Mouse (Mus musculus): Measurements from ENCODE around the gene Il11ra1. TPM values are rescaled to one million over a fixed set of nuclear protein-coding genes. Genes with fewer than 3 reads are reported as not detected.
"Not testable (repeated sequence)": the region's sequence is repeated elsewhere in the genome, so short reads cannot be mapped to it uniquely, and the experiment has no call there.

The Il11ra1 gene
- 10 to 100 TPM; 79.1 to 85.0 TPM for total RNA-seq (2021)
- long read RNA-seq, experiment 1, transcript Il11ra1-201 (13 exons, 2,009 nt), result major isoform, 156 of 198 reads
- long read RNA-seq, experiment 1, partial matches to known transcripts, result 16 of 198 reads
- long read RNA-seq, experiment 1, other reads (novel, unspliced or antisense), result 22 of 198 reads
- long read RNA-seq, experiment 2, transcript Il11ra1-201 (13 exons, 2,009 nt), result major isoform, 46 of 57 reads
- long read RNA-seq, experiment 2, partial matches to known transcripts, result 6 of 57 reads
- long read RNA-seq, experiment 2, other reads (novel, unspliced or antisense), result 4 of 57 reads

GRCm38 (mm10) chr4:41699783-41700182, at the start of gene Il11ra1:
TSS of gene Il11ra1 (plus strand) at chr4:41699989.
- DNase-seq, result not testable (repeated sequence)

- DNase-seq, result peak; percentile 75 to 87
Observed at GRCm38 (mm10) chr4:41653296-41653695, 46.5 kb upstream of the Il11ra1 start.

DNA sequence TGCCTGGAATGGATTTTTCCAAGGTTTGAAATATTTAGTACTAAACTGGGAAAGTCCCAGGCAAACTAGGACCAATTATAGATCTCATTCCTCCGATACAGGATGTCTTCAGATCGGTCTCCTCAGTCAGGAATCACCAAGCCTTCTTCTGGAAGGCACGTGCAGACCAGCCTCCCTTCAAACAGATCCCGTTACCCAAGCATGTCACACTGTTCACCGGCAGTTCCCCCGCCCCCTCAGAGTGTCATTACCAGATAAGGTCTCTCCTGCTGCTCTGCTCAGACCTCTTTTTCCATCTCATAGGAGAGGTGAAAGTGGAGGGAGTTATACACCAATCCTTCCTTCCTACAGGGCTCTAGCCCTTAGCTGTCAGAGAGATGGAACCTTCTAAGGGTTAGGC, 46.1 kb upstream of the Il11ra1 start:
- DNase-seq, result no peak

GRCm38 (mm10) chr4:41654217-41654616, 45.6 kb upstream of the Il11ra1 start:
- peak; percentile 73 to 84 for DNase-seq

DNA sequence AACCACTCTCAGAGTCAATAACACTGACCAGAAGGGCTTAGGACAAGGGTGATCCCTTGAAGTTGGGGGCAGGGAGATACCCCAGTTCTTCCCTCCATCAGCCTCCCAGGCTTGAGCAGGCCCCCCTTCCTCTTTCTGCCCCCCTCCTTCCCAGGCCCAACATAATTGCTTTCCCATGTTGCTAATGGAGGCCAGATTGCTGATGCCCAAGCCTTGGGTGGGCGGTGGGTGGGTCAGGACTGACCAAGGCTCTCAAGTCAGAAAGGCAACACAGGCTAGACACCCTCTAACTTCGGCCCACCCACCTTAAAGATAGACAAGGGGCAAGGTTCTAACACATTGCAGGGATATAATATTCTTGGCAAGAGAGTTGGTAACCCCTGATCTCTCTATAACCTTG, 44.3 kb upstream of the Il11ra1 start:
- no peak for DNase-seq

DNA sequence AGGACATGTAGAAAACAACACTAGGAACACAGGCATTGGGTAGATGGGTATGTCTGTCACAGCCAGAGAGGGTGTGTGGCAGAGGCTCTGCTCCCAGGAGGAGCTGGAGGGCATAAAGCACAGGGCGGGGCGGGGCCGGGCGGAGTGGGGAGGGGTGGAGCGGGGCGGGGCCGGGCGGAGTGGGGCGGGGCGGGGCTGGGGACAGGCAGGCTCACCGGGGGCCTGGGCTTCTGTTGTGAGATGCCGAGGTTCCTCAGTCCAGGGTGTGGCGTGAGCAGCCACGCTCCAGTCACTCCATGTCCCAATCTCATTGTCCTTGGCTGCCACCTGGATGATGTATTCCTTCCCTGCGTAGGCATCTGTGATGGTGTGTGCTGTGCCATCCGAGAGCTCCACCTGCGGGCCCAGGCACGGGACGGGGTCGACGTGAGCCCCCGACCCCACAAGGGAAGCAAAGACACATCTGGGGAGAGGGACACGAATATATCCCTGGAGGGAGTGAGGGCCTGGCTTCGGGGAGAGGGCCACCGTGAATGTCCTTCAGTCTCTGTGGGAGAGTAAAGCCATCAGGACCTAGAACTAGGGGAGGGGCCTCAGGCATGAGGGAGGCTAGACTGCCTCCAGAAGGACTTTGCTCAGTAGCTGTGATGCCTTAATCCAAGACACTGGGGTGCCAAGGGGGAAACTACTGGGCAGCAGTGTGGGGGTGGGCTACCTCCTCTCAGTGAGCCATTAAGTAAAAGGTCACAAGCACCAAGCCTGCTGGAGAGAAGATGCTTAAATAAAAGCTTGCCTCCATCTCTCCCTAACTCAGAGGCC, 41.0 kb upstream of the Il11ra1 start:
- DNase-seq, result peak; percentile 53 to 70

- DNase-seq, result no peak
Observed at GRCm38 (mm10) chr4:41659556-41659955, 40.2 kb upstream of the Il11ra1 start.

DNA sequence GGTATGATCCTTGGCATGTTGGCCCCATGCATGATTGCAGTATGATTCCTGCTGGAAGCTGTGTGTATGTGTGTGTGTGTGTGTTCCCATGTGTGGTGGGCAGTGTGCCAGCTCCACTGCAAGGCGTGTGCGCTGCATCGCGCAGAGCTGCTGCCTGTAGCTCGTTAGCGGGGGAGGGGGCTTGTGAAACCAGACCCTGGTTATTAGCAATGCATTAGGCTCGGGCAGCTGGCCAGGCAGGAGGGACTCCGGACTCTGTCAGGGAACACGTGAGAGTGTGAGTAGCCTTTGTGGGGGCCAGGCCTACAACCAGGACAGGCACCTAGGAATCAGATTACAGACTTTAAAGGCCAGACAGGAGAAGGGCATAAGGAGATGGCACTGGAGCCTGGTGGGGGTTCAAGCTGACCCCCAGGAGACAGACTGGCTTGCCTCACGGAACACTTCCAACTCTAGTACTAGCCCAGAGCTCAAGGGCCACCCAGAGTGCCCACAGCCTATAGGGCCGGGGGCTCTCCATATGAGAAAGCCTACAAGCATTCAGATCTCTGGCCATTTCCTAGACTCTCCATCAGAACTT, 38.8 kb upstream of the Il11ra1 start:
- DNase-seq, result peak; percentile 12 to 45

DNA sequence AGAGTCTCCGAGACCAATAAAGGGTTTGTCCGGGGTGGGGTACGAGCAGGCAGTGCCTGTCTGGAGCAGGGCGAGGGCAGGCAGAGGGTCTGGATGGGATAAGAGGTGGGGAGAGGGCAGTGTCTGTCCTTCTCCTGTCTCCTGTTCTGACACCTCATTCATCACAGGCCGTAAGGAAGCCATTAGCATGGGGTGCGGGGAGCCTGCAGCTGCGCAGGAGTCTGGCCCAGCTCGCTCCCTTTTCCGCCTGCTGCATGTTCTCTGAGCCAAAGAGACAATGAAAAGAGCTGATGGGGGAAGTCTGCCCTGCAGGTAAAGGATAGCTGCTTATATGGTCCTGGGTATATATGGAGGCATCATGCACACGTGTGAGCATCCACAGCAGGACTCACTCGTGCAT, 37.1 kb upstream of the Il11ra1 start:
- DNase-seq, result no peak

DNA sequence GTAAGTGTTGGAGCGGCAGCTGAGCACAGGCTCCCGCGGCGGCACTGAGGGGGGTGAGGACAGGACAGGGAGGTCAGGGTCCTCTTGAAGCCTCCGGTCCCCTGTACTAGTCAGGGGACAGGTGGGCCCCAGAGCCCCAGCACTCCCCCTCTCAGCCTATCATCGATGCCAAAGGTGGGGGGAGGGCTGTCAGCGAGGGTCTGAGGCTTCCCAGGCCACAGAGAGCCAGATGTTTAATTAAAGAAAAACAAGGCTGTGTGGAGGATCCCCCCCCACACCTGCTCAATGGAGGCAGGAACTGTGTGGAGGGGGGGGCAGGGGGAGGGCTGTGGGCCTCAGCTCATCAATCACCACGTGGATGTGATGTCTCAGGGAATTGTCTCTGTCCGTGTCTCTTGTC, 36.2 kb upstream of the Il11ra1 start:
- DNase-seq, result no peak

DNA sequence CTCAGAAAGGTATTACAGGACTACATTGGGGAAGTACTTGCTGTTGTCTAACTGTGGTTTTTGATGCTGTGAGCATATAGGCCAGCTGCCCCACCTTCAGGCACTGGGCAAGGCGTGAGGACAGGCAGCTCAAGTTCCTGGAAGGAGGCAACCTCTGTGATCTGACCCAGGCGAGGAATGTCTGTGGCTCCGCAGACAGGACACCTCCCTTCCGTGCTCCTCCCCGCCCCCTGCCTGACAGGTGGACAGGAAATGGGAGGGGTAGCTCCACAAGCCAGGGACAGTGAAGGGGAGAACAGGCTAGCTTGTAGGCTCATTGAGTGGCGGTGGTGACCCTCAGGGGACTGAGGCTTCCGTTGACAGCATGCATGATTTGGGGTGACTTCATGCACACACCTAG, 35.3 kb upstream of the Il11ra1 start:
- DNase-seq, result peak; percentile 12 to 45

- DNase-seq, result peak; percentile 63 to 76
Observed at GRCm38 (mm10) chr4:41665009-41665675, 34.6 kb upstream of the Il11ra1 start.

DNA sequence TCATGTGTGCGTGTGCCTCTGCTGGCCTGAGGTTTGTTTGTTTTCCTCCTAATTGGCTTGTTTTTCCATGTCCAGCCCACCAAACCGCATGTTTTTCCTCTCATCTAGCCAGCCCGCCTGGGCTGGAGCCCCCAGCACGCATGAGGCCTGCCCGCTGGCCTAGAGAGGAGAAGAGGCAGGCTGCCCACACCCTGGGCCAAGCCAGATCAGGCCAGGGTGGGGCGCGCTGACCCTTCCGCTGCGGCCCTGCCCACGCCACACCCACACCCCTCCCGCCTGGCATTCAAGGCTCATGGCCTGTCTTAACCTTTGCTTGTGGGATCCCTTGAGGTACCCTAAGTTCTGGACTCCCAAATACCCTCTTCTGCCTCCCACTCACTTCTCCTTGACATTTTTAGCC, 33.1 kb upstream of the Il11ra1 start:
- peak; percentile 22 to 49 for DNase-seq

- no peak for DNase-seq
Observed at GRCm38 (mm10) chr4:41670836-41671235, 29.0 kb upstream of the Il11ra1 start.

- no peak for DNase-seq
Observed at GRCm38 (mm10) chr4:41671500-41671899, 28.3 kb upstream of the Il11ra1 start.

DNA sequence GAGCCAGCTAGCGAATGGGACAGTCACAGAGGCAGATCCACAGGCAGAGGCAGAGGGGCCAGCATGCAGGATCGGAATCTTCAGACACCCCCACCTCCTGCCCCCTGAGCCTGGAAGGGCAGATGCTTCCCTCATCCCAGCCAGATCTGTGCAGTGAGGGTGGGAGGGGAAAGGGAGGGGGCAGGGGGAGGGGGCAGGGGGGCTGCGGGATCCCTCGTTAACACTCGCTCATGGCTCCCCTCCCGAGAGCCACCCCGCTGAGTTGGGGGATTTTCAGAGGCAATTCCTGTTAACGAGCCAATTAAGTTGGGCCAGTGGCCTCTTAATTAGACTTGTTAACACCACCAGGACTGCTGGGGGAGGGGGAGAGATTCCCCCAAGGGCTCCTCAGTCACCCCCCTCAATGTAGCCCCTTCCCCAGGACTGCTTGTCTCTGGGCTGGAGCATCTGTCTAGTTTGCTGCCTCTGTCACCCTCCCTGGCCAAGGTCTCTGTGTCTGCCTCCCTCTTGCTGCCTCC, 27.8 kb upstream of the Il11ra1 start:
- no peak for DNase-seq

DNA sequence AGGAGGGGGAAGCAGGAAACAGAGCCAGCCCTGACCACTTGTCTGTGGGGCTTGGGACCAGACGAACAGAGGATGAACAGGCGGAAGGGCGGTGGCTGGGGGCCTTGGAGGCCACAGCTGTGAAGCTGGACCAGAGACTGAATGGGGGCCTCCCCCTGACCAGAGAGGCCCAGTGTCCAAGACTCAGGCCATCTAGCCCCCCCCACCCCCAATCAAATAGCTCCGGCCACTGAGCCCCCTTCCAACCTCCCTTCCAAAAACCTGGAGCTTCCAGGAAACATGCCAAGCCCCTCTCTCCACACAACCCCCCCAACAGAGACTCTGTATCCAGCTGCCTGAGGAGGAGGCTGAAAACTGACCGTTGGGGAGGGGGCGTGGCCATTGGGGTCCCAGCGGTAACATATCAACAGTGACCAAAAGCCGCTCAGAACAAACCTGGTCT, 27.2 kb upstream of the Il11ra1 start:
- DNase-seq, result no peak

DNA sequence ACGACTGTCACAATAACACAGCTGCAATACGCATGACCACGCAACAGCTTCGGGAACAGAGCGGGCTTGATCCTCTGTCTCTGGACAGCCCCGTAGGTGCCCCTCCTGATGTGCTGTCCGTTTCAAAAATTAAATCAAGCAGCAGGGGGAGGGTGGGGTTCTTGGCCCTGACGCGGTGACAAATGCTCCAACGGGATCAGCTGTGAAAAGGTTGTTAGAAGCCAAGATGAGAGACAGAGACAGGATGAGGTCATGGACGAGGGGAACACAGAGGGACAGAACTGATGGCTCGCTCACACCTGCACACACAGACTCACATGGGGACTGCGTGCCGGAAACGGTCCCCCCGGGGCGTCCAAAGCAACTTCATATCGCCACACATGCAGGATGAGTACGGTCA, 26.6 kb upstream of the Il11ra1 start:
- DNase-seq, result no peak

- DNase-seq, result peak; percentile 65 to 70
Observed at GRCm38 (mm10) chr4:41676248-41677005, 23.4 kb upstream of the Il11ra1 start.

DNA sequence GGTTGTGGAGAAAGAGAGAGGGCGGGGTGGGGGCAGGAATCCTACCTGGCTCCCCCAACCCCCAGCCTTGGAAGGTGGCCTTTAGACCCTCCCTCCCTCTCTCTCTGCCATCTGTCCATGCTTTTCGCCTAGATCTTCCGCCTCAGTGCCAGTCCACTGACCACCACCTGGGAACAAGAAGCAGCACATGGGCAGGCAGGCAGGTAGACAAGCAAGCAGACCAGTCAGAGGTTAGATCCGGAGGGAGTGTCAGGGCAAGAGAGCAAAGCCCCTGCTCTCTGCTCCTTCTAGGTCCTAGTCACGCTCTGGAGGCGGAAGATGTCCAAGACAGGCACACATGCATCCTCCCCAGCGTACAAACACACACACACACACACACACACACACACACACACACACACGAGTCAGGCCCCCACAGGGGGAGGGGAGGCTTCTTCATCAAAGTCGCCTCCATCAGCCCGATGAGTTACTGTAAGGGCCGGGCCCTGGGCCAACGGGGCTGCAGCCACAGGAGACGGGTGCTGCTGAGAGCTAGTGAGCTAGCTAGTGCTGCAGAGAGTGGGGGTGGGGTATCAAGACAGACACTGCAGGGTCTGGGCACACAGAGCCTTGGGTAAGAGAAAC, 22.7 kb upstream of the Il11ra1 start:
- DNase-seq, result peak; percentile 88 to 91

- peak; percentile 55 to 70 for DNase-seq
Observed at GRCm38 (mm10) chr4:41678863-41679262, 20.9 kb upstream of the Il11ra1 start.
